Mouse (Mus musculus) thymus, postnatal 0 days (tissue): Measurements from ENCODE around the gene Edem2. TPM values are rescaled to one million over a fixed set of nuclear protein-coding genes. Genes with fewer than 3 reads are reported as not detected.
A peak's percentile ranks its signal among the peaks of the same experiment; 100 is the strongest.
"Not testable (repeated sequence)": the region's sequence is repeated elsewhere in the genome, so short reads cannot be mapped to it uniquely, and the experiment has no call there.

Experiments used
- DNase-seq: peaks from one replicate; pipeline ENCODE4 v3.0.0-alpha.2; 2015; ENCODE audit warnings: low spot score
- polyA plus RNA-seq: library from polyadenylated mRNA; unstranded; fragments of >200 nt; fragmentation: Nextera tagmentation; extraction: Ambion mirVana; gene quantifications from 2 replicates; pipeline ENCODE4 v1.2.1, GENCODE M21; 2015

Gene Edem2
- polyA plus RNA-seq, 1 experiment from 2014 or later = 50.8 TPM

GRCm38 (mm10) chr2:155736936-155737335, 7.7 kb upstream of the Edem2 start:
- DNase-seq = no peak

DNA sequence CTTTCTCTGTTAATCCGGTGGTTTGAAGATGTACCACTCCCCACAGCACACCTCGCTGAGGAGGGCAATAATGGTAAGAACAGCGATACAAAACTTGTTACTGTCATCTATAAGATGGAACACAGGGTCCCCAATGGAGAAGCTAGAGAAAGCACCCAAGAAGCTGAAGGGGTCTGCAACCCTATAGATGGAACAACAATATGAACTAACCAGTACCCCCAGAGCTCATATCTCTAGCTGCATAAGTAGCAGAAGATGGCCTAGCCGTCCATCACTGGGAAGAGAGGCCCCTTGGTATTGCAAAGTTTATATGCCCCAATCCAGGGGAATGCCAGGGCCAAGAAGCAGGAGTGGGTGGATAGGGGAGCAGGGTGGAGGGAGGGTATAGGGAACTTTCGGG, 6.5 kb upstream of the Edem2 start, which contains the start of gene Gm17581:
Gene Gm17581, minus strand, starts transcription at position 101 of the 400 bp plus-strand sequence.
- not testable (repeated sequence) for DNase-seq

- no peak for DNase-seq
These were observed 5.8 kb upstream of the Edem2 start for GRCm38 (mm10) chr2:155735080-155735479.

DNA sequence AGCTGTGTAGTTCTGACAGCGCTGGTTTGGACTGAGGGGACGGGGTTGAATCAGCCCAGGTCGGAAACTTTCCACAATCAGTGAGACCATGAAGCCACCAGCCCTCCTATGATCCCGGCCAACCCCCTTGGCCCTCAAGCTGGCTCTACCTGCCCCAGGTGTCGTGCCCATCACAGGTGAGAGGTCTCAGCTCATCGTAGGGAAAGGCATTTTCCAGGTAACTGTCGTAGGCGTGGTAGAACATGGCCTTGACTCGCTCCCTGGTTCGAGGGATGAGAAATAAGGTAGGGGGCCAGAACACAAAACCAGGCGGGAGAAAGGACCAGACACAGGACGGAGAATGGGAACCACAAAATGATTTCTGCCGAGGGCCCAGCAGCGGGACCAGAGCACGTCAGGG, 533 bp downstream of the Edem2 start:
- DNase-seq = peak; percentile 6

- DNase-seq = no peak
These were observed 1.4 kb downstream of the Edem2 start for GRCm38 (mm10) chr2:155727764-155728395.

DNA sequence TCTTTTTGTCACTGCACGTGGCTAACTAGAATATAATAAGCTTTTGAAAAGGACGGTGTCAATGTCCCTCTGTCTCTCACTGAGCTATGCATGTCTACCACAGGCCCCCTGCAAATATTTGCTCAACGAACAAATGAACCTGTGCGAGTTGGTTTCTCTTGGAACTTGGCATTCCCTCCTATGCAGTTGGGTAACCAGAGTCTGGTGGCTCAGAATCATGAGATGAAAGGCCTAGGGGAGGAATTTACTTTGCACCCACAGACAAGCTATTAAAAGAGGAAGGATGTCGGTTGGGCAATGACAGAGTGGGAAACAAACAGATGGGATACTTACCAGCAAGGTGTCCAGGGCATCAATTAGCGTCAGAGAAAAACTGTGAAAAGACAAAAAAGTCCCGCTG, 3.0 kb downstream of the Edem2 start:
- DNase-seq = no peak

- no peak for DNase-seq
These were observed 4.7 kb downstream of the Edem2 start for GRCm38 (mm10) chr2:155724526-155724925.

GRCm38 (mm10) chr2:155724036-155724435, 5.2 kb downstream of the Edem2 start:
- no peak for DNase-seq

DNA sequence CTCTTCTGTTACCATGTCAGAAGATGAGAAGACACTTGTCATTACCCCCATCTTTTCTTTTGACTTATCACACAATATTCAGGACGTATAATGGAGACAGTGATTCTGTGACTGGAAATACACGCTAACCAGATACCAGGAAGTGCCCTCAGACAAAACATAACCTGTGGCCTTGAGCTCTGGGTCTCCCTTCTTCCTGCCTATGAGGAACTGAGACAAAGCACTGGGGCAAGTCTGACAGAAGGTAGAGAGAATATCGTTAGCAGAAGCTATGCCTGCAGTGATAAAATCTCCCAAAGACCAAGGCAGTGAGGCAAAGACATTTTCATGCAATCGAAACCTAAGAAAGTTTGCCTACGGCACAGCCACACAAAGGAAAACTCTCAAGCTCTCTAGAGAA, 8.7 kb downstream of the Edem2 start:
- no peak for DNase-seq

GRCm38 (mm10) chr2:155717082-155717990, 11.9 kb downstream of the Edem2 start:
- DNase-seq = no peak

DNA sequence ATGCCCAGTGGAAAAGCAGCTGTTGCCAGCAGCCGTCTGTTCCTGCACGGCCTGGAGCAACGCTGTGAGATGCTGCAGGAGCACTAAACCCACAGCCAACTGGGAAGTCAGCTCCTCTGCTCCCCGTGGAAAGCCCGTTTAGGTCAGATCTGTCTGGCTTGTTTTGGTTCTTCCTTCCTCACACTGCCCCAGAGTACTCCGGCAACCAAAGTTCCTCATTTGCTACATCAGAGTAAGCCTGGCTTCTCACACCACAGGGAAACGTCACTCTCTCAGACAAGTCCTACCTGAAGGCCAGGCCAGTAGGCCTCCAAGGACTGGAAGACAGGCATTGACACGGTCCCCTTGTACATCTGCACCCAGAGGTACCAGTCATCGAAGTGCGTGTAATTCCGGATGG, 18.7 kb downstream of the Edem2 start:
- no peak for DNase-seq

- DNase-seq = no peak
These were observed 22.0 kb downstream of the Edem2 start for GRCm38 (mm10) chr2:155707251-155707650.

GRCm38 (mm10) chr2:155703630-155704029, 25.6 kb downstream of the Edem2 start:
- DNase-seq = no peak

DNA sequence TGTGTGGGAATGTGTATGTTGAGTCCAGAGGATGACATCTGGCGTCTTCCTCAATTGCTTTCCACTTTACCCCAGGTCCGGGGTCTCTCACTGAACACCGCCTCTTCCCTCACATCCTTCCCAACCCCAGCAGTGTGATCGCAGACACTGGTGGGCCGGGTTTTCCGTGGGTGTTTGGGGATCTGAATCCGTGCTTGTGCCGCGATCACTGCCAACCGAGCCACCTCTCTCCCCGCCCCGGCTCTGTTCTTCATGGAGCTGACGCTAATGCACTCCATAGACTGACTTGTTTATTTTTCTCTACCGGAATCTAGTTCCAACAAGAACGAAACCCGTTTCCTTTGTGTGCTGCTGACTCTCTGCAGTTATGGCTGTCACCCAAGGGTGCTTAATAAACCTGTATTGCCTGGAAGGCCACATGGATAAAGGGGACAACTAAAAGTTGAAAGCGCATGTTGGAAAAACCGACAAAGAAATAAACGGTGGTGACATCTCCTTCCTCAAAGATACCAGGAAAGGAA, 27.8 kb downstream of the Edem2 start:
- DNase-seq = no peak

- not testable (repeated sequence) for DNase-seq
These were observed 30.8 kb downstream of the Edem2 start for GRCm38 (mm10) chr2:155698443-155698842.

DNA sequence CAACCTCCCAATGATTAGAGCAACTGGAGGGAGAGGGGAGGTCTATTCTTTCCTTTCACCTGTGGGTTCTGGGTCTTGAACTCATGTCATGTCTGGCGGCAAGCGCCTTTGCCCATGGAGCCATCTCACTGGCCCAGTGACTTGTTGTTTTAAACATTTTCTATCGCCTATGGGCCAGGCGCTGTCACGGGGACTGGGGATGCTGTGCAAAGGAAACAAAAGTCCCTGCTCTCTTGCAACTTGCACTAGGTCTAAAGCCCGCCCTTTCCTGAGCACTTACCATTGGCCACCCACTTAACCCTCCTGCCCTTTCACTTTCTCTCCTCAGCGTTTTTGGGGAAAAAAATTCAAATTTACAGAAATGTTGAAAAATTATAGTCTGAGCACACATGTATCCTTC, 32.4 kb downstream of the Edem2 start:
- DNase-seq = no peak

DNA sequence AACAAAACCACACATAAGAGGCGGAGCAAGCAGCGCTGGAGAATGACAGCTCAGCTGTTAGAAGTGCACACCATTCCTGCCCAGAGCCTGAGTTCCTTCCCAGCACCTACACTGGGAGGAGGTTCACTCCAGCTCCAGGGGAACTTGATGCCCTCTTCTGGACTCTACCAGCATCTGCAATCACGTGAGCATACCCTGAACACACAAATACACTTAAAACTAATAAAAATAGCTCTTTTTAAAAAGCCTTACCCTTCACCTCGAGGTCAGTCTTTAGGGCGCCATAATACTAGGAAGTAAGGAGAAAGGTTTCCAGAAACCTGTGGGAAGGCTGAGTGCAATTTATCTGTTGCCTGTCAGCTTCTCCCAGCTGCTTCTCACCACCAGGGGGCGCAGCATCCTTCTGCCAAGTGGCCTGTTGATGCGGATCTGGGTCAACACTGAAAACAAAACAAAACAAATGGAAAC, 33.1 kb downstream of the Edem2 start:
- DNase-seq = peak; percentile 86

DNA sequence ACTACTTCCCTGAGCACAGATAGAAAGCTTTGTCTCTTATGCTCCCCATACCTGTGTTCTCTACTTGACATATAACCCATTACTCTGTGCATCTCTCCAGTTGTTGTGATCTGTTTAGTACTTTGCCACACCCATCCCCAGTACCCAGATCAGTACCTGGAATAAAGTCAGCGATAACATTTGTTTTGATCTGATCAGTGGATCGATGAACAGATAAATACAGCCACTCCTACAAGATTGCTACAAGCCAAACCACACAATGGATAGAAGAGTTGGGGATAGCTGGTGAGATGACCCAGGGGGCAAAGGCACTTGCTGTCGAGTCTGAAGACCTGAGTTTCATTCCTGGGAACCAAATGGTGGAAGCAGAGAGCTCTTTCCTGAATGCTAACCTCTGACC, 34.0 kb downstream of the Edem2 start:
- DNase-seq = no peak

GRCm38 (mm10) chr2:155694564-155694963, 34.7 kb downstream of the Edem2 start:
- no peak for DNase-seq

DNA sequence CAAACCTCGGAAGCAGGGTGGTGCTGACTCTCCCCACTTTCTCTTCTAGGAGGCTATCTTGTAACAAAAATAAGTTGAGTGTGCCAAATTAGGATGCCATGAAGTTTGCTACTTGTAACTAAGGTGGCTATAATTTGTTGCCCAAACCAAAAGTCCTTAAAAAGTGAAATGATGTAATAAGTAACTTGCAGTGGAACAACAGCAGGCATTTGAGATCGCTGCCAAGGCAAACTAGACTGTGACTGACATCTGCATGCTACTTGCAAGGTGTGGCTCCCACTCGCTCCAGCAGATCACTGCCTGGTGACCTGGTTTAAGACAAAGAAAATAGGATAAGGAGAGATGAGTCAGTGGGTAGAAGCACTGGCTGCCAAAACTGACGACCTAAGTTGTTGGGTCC, 36.1 kb downstream of the Edem2 start:
- DNase-seq = no peak

- peak; percentile 96 for DNase-seq
These were observed 37.4 kb downstream of the Edem2 start, which contains the start of gene Trpc4ap for GRCm38 (mm10) chr2:155691723-155692493. Gene Trpc4ap, minus strand, starts transcription at chr2:155692384.
